Mouse (Mus musculus) hindbrain, embryonic 13.5 days (tissue): Measurements from ENCODE around the gene Kcnq2. TPM values are rescaled to one million over a fixed set of nuclear protein-coding genes. Genes with fewer than 3 reads are reported as not detected.

Source experiments
- ATAC-seq: fragments of 200-750 bp; cut with Nextera tagmentation; 2 replicates; pipeline ENCODE4 v1.8.0; 2017; ENCODE audit warnings: moderate TSS enrichment; ENCODE audit not compliant: low FRiP score
- H3K27ac ChIP-seq: fragments of 300-500 bp; sonication (generic); 2 replicates; pipeline ENCODE4 v1.5.1; 2015; ENCODE audit warnings: inconsistent platforms, mild to moderate bottlenecking, moderate library complexity
- H3K27me3 ChIP-seq: fragments of 300-500 bp; sonication (generic); 2 replicates; pipeline ENCODE4 v1.6.1; 2015; ENCODE audit warnings: mild to moderate bottlenecking, inconsistent platforms
- H3K36me3 ChIP-seq: fragments of 300-500 bp; sonication (generic); 2 replicates; pipeline ENCODE4 v1.6.1; 2015; ENCODE audit warnings: mild to moderate bottlenecking, inconsistent platforms
- H3K4me1 ChIP-seq: fragments of 300-500 bp; sonication (generic); replicated peaks from 2 replicates; pipeline ENCODE4 v1.6.1; 2015; ENCODE audit warnings: inconsistent platforms
- H3K4me2 ChIP-seq: fragments of 300-500 bp; sonication (generic); 2 replicates; pipeline ENCODE4 v1.6.1; 2015; ENCODE audit warnings: inconsistent platforms, mild to moderate bottlenecking, moderate library complexity
- H3K4me3 ChIP-seq: fragments of 300-500 bp; sonication (generic); 2 replicates; pipeline ENCODE4 v1.5.1; 2015; ENCODE audit warnings: mild to moderate bottlenecking, inconsistent platforms
- H3K9ac ChIP-seq: fragments of 300-500 bp; sonication (generic); 2 replicates; pipeline ENCODE4 v1.6.1; 2015; ENCODE audit warnings: mild to moderate bottlenecking, inconsistent platforms
- H3K9me3 ChIP-seq: fragments of 300-500 bp; sonication (generic); 2 replicates; pipeline ENCODE4 v1.6.1; 2016; ENCODE audit warnings: inconsistent platforms
- WGBS: fragments of 180-500 bp; shearing (Covaris S2); methylation state at CpG from one replicate; pipeline ENCODE4 v1.1.7; 2015; 5-methylcytosine and 5-hydroxymethylcytosine counted together
- polyA plus RNA-seq: library from polyadenylated mRNA; unstranded; fragments of >200 nt; fragmentation: Nextera tagmentation; extraction: Ambion mirVana; gene quantifications from 2 replicates; pipeline ENCODE4 v1.2.1, GENCODE M21; 2015

Gene Kcnq2
- polyA plus RNA-seq, 1 experiment from 2014 or later: 50.0 TPM

GRCm38 (mm10) chr2:181048986-181049385 lies 86.1 kb downstream of the Kcnq2 start:
- Histone ChIP-seq H3K4me3 (no peak overlapping the region), H3K9me3 (no peaks in the 10 kb centered on the region)

GRCm38 (mm10) chr2:181048252-181048945 lies 86.7 kb downstream of the Kcnq2 start:
- no peak overlapping the region for H3K27ac ChIP-seq
- H3K9ac ChIP-seq: no peak overlapping the region
- 36% methylated on average over 7 of the region's 7 CpGs for WGBS
- no peaks in the 10 kb centered on the region for H3K36me3 ChIP-seq
- no peaks in the 10 kb centered on the region for H3K9me3 ChIP-seq
- no peak overlapping the region for H3K4me3 ChIP-seq
- no peak for ATAC-seq
- H3K27me3 ChIP-seq: 0 out of 2 replicates have a peak, but pooled peaks cover 6% of the 10 kb centered on the region
- peaks cover 30% of the 10 kb centered on the region for H3K4me1 ChIP-seq
- no peak overlapping the region for H3K4me2 ChIP-seq

More at GRCm38 (mm10) chr2:181048986-181049385, 86.1 kb downstream of the Kcnq2 start:
- 82% methylated on average over 9 of the region's 9 CpGs for WGBS
- no peak overlapping the region for H3K27ac ChIP-seq
- peaks cover 24% of the 10 kb centered on the region for H3K4me1 ChIP-seq
- 0 out of 2 replicates have a peak, but pooled peaks cover 6% of the 10 kb centered on the region for H3K27me3 ChIP-seq
- no peak overlapping the region for H3K4me2 ChIP-seq
- no peak overlapping the region for H3K9ac ChIP-seq
- no peak for ATAC-seq
- H3K36me3 ChIP-seq: no peaks in the 10 kb centered on the region

- no peak for ATAC-seq
- H3K27ac ChIP-seq: peak overlapping the region; percentile 81
- WGBS: 10% methylated on average over 3 of the region's 3 CpGs
Measured at GRCm38 (mm10) chr2:181044001-181044400, 91.1 kb downstream of the Kcnq2 start.

GRCm38 (mm10) chr2:181043437-181043836 lies 91.7 kb downstream of the Kcnq2 start, which contains the start of gene Chrna4:
Chrna4 (minus strand) TSS chr2:181043546.
- Histone ChIP-seq H3K9ac (peak within 1 kb of the TSS; percentile 29; the same call in 1 of the 2 replicates), H3K27ac (peak within 1 kb of the TSS; percentile 81), H3K4me3 (no peak within 1 kb of the TSS), H3K36me3 (no peaks in the 10 kb centered on the region), H3K4me2 (no peak within 1 kb of the TSS), H3K9me3 (no peaks in the 10 kb centered on the region), H3K27me3 (peaks cover 18% of the 10 kb centered on the region; the same call in 1 of the 2 replicates), H3K4me1 (peaks cover 56% of the 10 kb centered on the region)
- 27% methylated on average over 3 of the region's 3 CpGs for WGBS
- ATAC-seq: no peak

More at GRCm38 (mm10) chr2:181044001-181044400, 91.1 kb downstream of the Kcnq2 start:
- Histone ChIP-seq H3K36me3 (no peaks in the 10 kb centered on the region), H3K4me2 (no peak overlapping the region), H3K4me1 (peaks cover 57% of the 10 kb centered on the region), H3K4me3 (no peak overlapping the region), H3K9ac (no peak overlapping the region), H3K9me3 (no peaks in the 10 kb centered on the region), H3K27me3 (peaks cover 18% of the 10 kb centered on the region; the same call in 1 of the 2 replicates)

GRCm38 (mm10) chr2:181042376-181042775 lies 92.7 kb downstream of the Kcnq2 start:
- peaks cover 61% of the 10 kb centered on the region for H3K4me1 ChIP-seq
- peak; percentile 30; the same call in 1 of the 2 replicates for ATAC-seq
- H3K36me3 ChIP-seq: no peaks in the 10 kb centered on the region
- H3K9ac ChIP-seq: peak overlapping the region; percentile 29; the same call in 1 of the 2 replicates
- H3K27ac ChIP-seq: peak overlapping the region; percentile 81
- no peaks in the 10 kb centered on the region for H3K9me3 ChIP-seq
- no peak overlapping the region for H3K4me3 ChIP-seq
- H3K27me3 ChIP-seq: peaks cover 23% of the 10 kb centered on the region
- no peak overlapping the region for H3K4me2 ChIP-seq

- H3K36me3 ChIP-seq: 0 out of 2 replicates have a peak, but pooled peaks cover under 1% of the 10 kb centered on the region
- H3K4me2 ChIP-seq: no peak overlapping the region
- H3K27ac ChIP-seq: peak overlapping the region; percentile 81
- WGBS: 3% methylated on average over 7 of the region's 7 CpGs
- H3K4me1 ChIP-seq: peaks cover 65% of the 10 kb centered on the region
- no peaks in the 10 kb centered on the region for H3K9me3 ChIP-seq
- H3K27me3 ChIP-seq: peaks cover 27% of the 10 kb centered on the region
- ATAC-seq: peak; percentile 17; the same call in 1 of the 2 replicates
- no peak overlapping the region for H3K4me3 ChIP-seq
- H3K9ac ChIP-seq: 0 out of 2 replicates have a peak overlapping the region, but pooled peaks have one; percentile 29
Measured at GRCm38 (mm10) chr2:181041941-181042340, 93.2 kb downstream of the Kcnq2 start.

- under 1% methylated on average over 16 of the region's 16 CpGs for WGBS
- no peak; the same call in 1 of the 2 replicates for ATAC-seq
- peaks cover 22% of the 10 kb centered on the region for H3K36me3 ChIP-seq
- H3K27ac ChIP-seq: peak overlapping the region; percentile 70
- H3K9me3 ChIP-seq: no peaks in the 10 kb centered on the region
- peak overlapping the region; percentile 70 for H3K4me3 ChIP-seq
- peak overlapping the region; percentile 88 for H3K9ac ChIP-seq
- H3K4me2 ChIP-seq: peak overlapping the region; percentile 85
- peaks cover 33% of the 10 kb centered on the region for H3K27me3 ChIP-seq
- H3K4me1 ChIP-seq: peaks cover 66% of the 10 kb centered on the region
Measured at GRCm38 (mm10) chr2:181039356-181039680, 95.8 kb downstream of the Kcnq2 start.

- H3K9ac ChIP-seq: peak overlapping the region; percentile 88
- peak; percentile 21 for ATAC-seq
- H3K27me3 ChIP-seq: peaks cover 33% of the 10 kb centered on the region
- WGBS: under 1% methylated on average over 61 of the region's 63 CpGs
- H3K4me3 ChIP-seq: peak overlapping the region; percentile 70
- peaks cover 60% of the 10 kb centered on the region for H3K4me1 ChIP-seq
- no peaks in the 10 kb centered on the region for H3K9me3 ChIP-seq
- H3K27ac ChIP-seq: peak overlapping the region; percentile 70
- H3K36me3 ChIP-seq: peaks cover 25% of the 10 kb centered on the region
- H3K4me2 ChIP-seq: peak overlapping the region; percentile 85
Measured at GRCm38 (mm10) chr2:181038644-181039355, 96.3 kb downstream of the Kcnq2 start.

GRCm38 (mm10) chr2:181036561-181036960 lies 98.5 kb downstream of the Kcnq2 start:
- Histone ChIP-seq H3K4me2 (no peak overlapping the region), H3K27ac (no peak overlapping the region), H3K4me3 (no peak overlapping the region), H3K36me3 (peaks cover 43% of the 10 kb centered on the region), H3K4me1 (peaks cover 48% of the 10 kb centered on the region), H3K9me3 (no peaks in the 10 kb centered on the region), H3K9ac (no peak overlapping the region), H3K27me3 (peaks cover 33% of the 10 kb centered on the region)
- WGBS: 79% methylated on average over 6 of the region's 6 CpGs
- ATAC-seq: no peak

- H3K36me3 ChIP-seq: peaks cover 56% of the 10 kb centered on the region
Measured at GRCm38 (mm10) chr2:181035186-181035585, 99.9 kb downstream of the Kcnq2 start.

GRCm38 (mm10) chr2:181033310-181033709 lies 101.8 kb downstream of the Kcnq2 start:
- Histone ChIP-seq H3K36me3 (peaks cover 74% of the 10 kb centered on the region), H3K4me1 (peaks cover 33% of the 10 kb centered on the region), H3K9ac (no peak overlapping the region), H3K27ac (no peak overlapping the region), H3K4me3 (no peak overlapping the region), H3K9me3 (no peaks in the 10 kb centered on the region), H3K4me2 (no peak overlapping the region), H3K27me3 (peaks cover 18% of the 10 kb centered on the region)
- no peak for ATAC-seq
- 58% methylated on average over 6 of the region's 6 CpGs for WGBS

More at GRCm38 (mm10) chr2:181035186-181035585, 99.9 kb downstream of the Kcnq2 start:
- H3K27ac ChIP-seq: no peak overlapping the region
- peaks cover 22% of the 10 kb centered on the region for H3K27me3 ChIP-seq
- WGBS: 78% methylated on average over 7 of the region's 7 CpGs
- H3K9ac ChIP-seq: no peak overlapping the region
- peaks cover 43% of the 10 kb centered on the region for H3K4me1 ChIP-seq
- no peak overlapping the region for H3K4me2 ChIP-seq
- H3K9me3 ChIP-seq: no peaks in the 10 kb centered on the region
- ATAC-seq: no peak
- no peak overlapping the region for H3K4me3 ChIP-seq

GRCm38 (mm10) chr2:181032407-181032806 lies 102.7 kb downstream of the Kcnq2 start:
- no peak overlapping the region for H3K4me2 ChIP-seq

More at GRCm38 (mm10) chr2:181032407-181032806, 102.7 kb downstream of the Kcnq2 start:
- H3K4me1 ChIP-seq: peaks cover 31% of the 10 kb centered on the region
- H3K27me3 ChIP-seq: peaks cover 13% of the 10 kb centered on the region
- 0 out of 2 replicates have a peak overlapping the region, but pooled peaks have one; percentile 8 for H3K9ac ChIP-seq
- 53% methylated on average over 5 of the region's 5 CpGs for WGBS
- H3K36me3 ChIP-seq: peaks cover 83% of the 10 kb centered on the region
- H3K4me3 ChIP-seq: no peak overlapping the region
- ATAC-seq: no peak
- H3K27ac ChIP-seq: no peak overlapping the region
- no peaks in the 10 kb centered on the region for H3K9me3 ChIP-seq
